Mouse (Mus musculus) lung, postnatal 14 days (tissue): ENCODE measurements around the gene Pik3c2g.
A peak's percentile ranks its signal among the peaks of the same experiment; 100 is the strongest.
"Not testable (repeated sequence)": the region's sequence is repeated elsewhere in the genome, so short reads cannot be mapped to it uniquely, and the experiment has no call there.

Experiments
- DNase-seq: peaks from one replicate; pipeline ENCODE4 v3.0.0; 2021

Gene Pik3c2g

GRCm38 (mm10) chr6:139846889-139847544 is 260.0 kb downstream of the Pik3c2g start:
- no peak for DNase-seq

GRCm38 (mm10) chr6:139849931-139850330 is 262.9 kb downstream of the Pik3c2g start:
- DNase-seq, result no peak

GRCm38 (mm10) chr6:139851705-139852603 is 264.9 kb downstream of the Pik3c2g start:
- DNase-seq, result no peak

GRCm38 (mm10) chr6:139852836-139853235 is 265.8 kb downstream of the Pik3c2g start:
- no peak for DNase-seq

- DNase-seq, result no peak
Measured at GRCm38 (mm10) chr6:139860141-139860540, 273.1 kb downstream of the Pik3c2g start.

GRCm38 (mm10) chr6:139861534-139861933 is 274.5 kb downstream of the Pik3c2g start:
- no peak for DNase-seq

GRCm38 (mm10) chr6:139865059-139865673 is 278.1 kb downstream of the Pik3c2g start:
- DNase-seq, result no peak

GRCm38 (mm10) chr6:139874418-139875176 is 287.6 kb downstream of the Pik3c2g start:
- peak; percentile 37 for DNase-seq

- no peak for DNase-seq
Measured at GRCm38 (mm10) chr6:139876691-139877090, 289.7 kb downstream of the Pik3c2g start.

- no peak for DNase-seq
Measured at GRCm38 (mm10) chr6:139877476-139878361, 290.7 kb downstream of the Pik3c2g start.

- DNase-seq, result peak; percentile 8
Measured at GRCm38 (mm10) chr6:139878362-139878696, 291.3 kb downstream of the Pik3c2g start.

GRCm38 (mm10) chr6:139882076-139882475 is 295.1 kb downstream of the Pik3c2g start:
- DNase-seq, result no peak

- DNase-seq, result no peak
Measured at GRCm38 (mm10) chr6:139887175-139887574, 300.2 kb downstream of the Pik3c2g start.

GRCm38 (mm10) chr6:139895637-139896036 is 308.6 kb downstream of the Pik3c2g start:
- DNase-seq, result no peak

- DNase-seq, result no peak
Measured at GRCm38 (mm10) chr6:139899630-139900151, 312.7 kb downstream of the Pik3c2g start.

- no peak for DNase-seq
Measured at GRCm38 (mm10) chr6:139901801-139902200, 314.8 kb downstream of the Pik3c2g start.

GRCm38 (mm10) chr6:139907138-139907537 is 320.1 kb downstream of the Pik3c2g start:
- DNase-seq, result no peak

- DNase-seq, result peak; percentile 5
Measured at GRCm38 (mm10) chr6:139908997-139909669, 322.1 kb downstream of the Pik3c2g start.

GRCm38 (mm10) chr6:139928766-139929165 is 341.7 kb downstream of the Pik3c2g start:
- no peak for DNase-seq

- DNase-seq, result no peak
Measured at GRCm38 (mm10) chr6:139934861-139935260, 347.8 kb downstream of the Pik3c2g start.

- DNase-seq, result not testable (repeated sequence)
Measured at GRCm38 (mm10) chr6:139937581-139937980, 350.6 kb downstream of the Pik3c2g start.
